Mouse (Mus musculus): ENCODE measurements around the gene Apba2. TPM values are rescaled to one million over a fixed set of nuclear protein-coding genes. Genes with fewer than 3 reads are reported as not detected.

Apba2 gene
- total and polyA plus RNA-seq, 2 experiments from 2014 or later, result 0.42 TPM; not detected in 1

DNA sequence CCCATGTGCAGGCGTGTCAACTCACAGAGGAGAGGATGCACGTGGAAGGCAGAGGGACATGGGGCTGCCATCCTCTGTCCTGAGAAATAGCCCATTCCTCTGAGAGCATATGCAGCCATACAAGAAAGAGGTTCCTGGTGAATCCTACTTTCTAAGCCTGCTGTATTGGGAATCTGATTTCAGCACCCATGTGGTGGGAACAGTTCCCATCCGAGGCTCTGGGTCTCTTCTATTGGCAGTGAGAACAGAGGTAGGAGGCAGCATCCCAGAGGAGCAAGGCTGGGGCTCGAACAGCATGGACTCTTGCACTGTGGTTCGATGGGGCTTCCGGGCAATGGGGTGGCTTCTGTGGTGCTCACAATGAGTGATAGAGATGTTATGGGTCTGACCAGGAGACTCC lies 93.8 kb downstream of the Apba2 start:
- ATAC-seq (ENCODE audit: insufficient read depth, low read depth) (no peak), DNase-seq (ENCODE audit: low spot score) (no peak)
- no peaks in the 10 kb centered on the region for H3K36me3 ChIP-seq (replicated peaks; ENCODE audit: control insufficient read depth, insufficient read depth, low read length)
- H3K27ac ChIP-seq (ENCODE audit: low read depth), result no peak overlapping the region
- no peak for TF ChIP-seq EP300 (IDR thresholded peaks at IDR 0.05; ENCODE audit: low read depth)
- TF ChIP-seq CTCF (IDR thresholded peaks at IDR 0.05; ENCODE audit: low read depth), result no peak
- no peaks in the 10 kb centered on the region for H3K4me1 ChIP-seq (ENCODE audit: control insufficient read depth, insufficient read depth)
- no peak overlapping the region for H3K4me2 ChIP-seq (ENCODE audit: low read depth, low read length)
- no peaks in the 10 kb centered on the region for H3K27me3 ChIP-seq (ENCODE audit: control insufficient read depth, insufficient read depth, low read length)
- 58% methylated on average over 6 of the region's 6 CpGs for WGBS
- no peak overlapping the region for H3K9ac ChIP-seq (replicated peaks; ENCODE audit: low read depth, low read length)
- H3K4me3 ChIP-seq (ENCODE audit: low read depth, low read length), result no peak overlapping the region
- H3K9me3 ChIP-seq (replicated peaks; ENCODE audit: control insufficient read depth, low read length), result no peaks in the 10 kb centered on the region; the same call in 1 of the 2 replicates

DNA sequence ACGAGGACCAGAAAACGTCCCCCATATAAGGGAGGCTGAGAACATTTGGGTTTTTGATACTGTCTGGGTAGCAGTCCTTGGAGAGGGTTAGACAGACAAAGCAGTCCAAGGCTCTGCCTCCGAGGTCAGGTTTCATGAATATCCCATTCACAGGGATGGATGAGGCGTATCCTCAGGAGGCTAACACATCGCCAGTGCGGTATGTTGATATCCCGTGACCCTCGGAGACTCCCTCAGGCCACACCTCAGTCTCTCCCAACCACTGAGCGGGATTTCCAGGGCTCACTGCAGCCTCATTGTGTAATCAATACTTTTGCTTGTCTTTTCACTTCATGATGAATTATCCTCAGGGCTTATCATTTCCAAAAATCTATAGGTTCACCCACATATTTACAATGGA lies 95.1 kb downstream of the Apba2 start:
- TF ChIP-seq EP300 (IDR thresholded peaks at IDR 0.05; ENCODE audit: low read depth), result no peak

DNA sequence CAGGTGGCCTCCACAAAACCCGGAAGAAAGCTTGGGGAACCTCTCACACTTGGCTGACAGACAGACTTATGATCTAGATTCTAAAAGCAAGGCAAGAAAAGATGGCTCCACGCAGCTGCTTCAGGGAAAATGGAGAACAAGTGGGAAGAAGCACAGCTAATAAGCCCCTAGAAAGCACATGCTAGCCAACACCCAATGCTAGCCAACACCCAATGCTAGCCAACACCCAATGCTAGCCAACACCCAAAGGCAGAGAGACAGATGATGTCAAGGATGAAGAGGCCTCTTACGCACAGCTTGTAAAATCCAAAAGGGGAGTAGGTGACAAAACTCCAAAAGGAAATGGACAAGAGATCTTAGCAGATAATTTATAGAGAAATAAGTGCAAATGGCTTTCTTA lies 108.4 kb downstream of the Apba2 start:
- no peak for DNase-seq (ENCODE audit: low spot score)
- H3K4me1 ChIP-seq (ENCODE audit: control insufficient read depth, insufficient read depth), result no peaks in the 10 kb centered on the region
- no peak overlapping the region for H3K9ac ChIP-seq (replicated peaks; ENCODE audit: low read depth, low read length)
- H3K9me3 ChIP-seq (replicated peaks; ENCODE audit: control insufficient read depth, low read length), result no peaks in the 10 kb centered on the region; the same call in 1 of the 2 replicates
- no peak for ATAC-seq (ENCODE audit: insufficient read depth, low read depth)
- H3K36me3 ChIP-seq (replicated peaks; ENCODE audit: control insufficient read depth, insufficient read depth, low read length), result no peaks in the 10 kb centered on the region
- H3K27ac ChIP-seq (ENCODE audit: low read depth), result no peak overlapping the region
- no peak overlapping the region for H3K4me3 ChIP-seq (ENCODE audit: low read depth, low read length)
- 65% methylated on average over 3 of the region's 3 CpGs for WGBS
- H3K27me3 ChIP-seq (ENCODE audit: control insufficient read depth, insufficient read depth, low read length), result no peaks in the 10 kb centered on the region
- no peak overlapping the region for H3K4me2 ChIP-seq (ENCODE audit: low read depth, low read length)
- no peak for TF ChIP-seq CTCF (IDR thresholded peaks at IDR 0.05; ENCODE audit: low read depth)
- TF ChIP-seq EP300 (IDR thresholded peaks at IDR 0.05; ENCODE audit: low read depth), result no peak

More for the DNA sequence above, 95.1 kb downstream of the Apba2 start:
- no peak for ATAC-seq (ENCODE audit: insufficient read depth, low read depth)
- no peak overlapping the region for H3K27ac ChIP-seq (ENCODE audit: low read depth)
- H3K4me2 ChIP-seq (ENCODE audit: low read depth, low read length), result no peak overlapping the region
- no peak overlapping the region for H3K9ac ChIP-seq (replicated peaks; ENCODE audit: low read depth, low read length)
- H3K4me1 ChIP-seq (ENCODE audit: control insufficient read depth, insufficient read depth), result no peaks in the 10 kb centered on the region
- no peaks in the 10 kb centered on the region for H3K27me3 ChIP-seq (ENCODE audit: control insufficient read depth, insufficient read depth, low read length)
- no peak for DNase-seq (ENCODE audit: low spot score)
- 67% methylated on average over 9 of the region's 9 CpGs for WGBS
- H3K4me3 ChIP-seq (ENCODE audit: low read depth, low read length), result no peak overlapping the region
- H3K36me3 ChIP-seq (replicated peaks; ENCODE audit: control insufficient read depth, insufficient read depth, low read length), result no peaks in the 10 kb centered on the region
- no peaks in the 10 kb centered on the region; the same call in 1 of the 2 replicates for H3K9me3 ChIP-seq (replicated peaks; ENCODE audit: control insufficient read depth, low read length)

- Histone ChIP-seq H3K4me2 (ENCODE audit: low read depth, low read length) (no peak overlapping the region), H3K4me3 (ENCODE audit: low read depth, low read length) (no peak overlapping the region), H3K27me3 (ENCODE audit: control insufficient read depth, insufficient read depth, low read length) (no peaks in the 10 kb centered on the region), H3K27ac (ENCODE audit: low read depth) (no peak overlapping the region), H3K4me1 (ENCODE audit: control insufficient read depth, insufficient read depth) (no peaks in the 10 kb centered on the region), H3K36me3 (replicated peaks; ENCODE audit: control insufficient read depth, insufficient read depth, low read length) (no peaks in the 10 kb centered on the region), H3K9ac (replicated peaks; ENCODE audit: low read depth, low read length) (no peak overlapping the region), H3K9me3 (replicated peaks; ENCODE audit: control insufficient read depth, low read length) (no peaks in the 10 kb centered on the region; the same call in 1 of the 2 replicates)
- DNase-seq (ENCODE audit: low spot score) (no peak), ATAC-seq (ENCODE audit: insufficient read depth, low read depth) (no peak)
- 60% methylated on average over 4 of the region's 4 CpGs for WGBS
- no peak for TF ChIP-seq CTCF (IDR thresholded peaks at IDR 0.05; ENCODE audit: low read depth)
- TF ChIP-seq EP300 (IDR thresholded peaks at IDR 0.05; ENCODE audit: low read depth), result no peak
Observed at GRCm38 (mm10) chr7:64610875-64611274, 109.4 kb downstream of the Apba2 start.

GRCm38 (mm10) chr7:64619261-64619660 lies 117.8 kb downstream of the Apba2 start:
- H3K9ac ChIP-seq (replicated peaks; ENCODE audit: low read depth, low read length), result no peak overlapping the region
- no peak overlapping the region for H3K27ac ChIP-seq (ENCODE audit: low read depth)
- H3K4me3 ChIP-seq (ENCODE audit: low read depth, low read length), result no peak overlapping the region
- H3K4me2 ChIP-seq (ENCODE audit: low read depth, low read length), result no peak overlapping the region
- ATAC-seq (ENCODE audit: insufficient read depth, low read depth) (no peak), DNase-seq (ENCODE audit: low spot score) (no peak)
- TF ChIP-seq EP300 (IDR thresholded peaks at IDR 0.05; ENCODE audit: low read depth), result no peak
- TF ChIP-seq CTCF (IDR thresholded peaks at IDR 0.05; ENCODE audit: low read depth), result no peak
- 74% methylated on average over 4 of the region's 4 CpGs for WGBS
- 0 out of 2 replicates have a peak, but pooled peaks cover 2% of the 10 kb centered on the region for H3K9me3 ChIP-seq (replicated peaks; ENCODE audit: control insufficient read depth, low read length)
- no peaks in the 10 kb centered on the region for H3K36me3 ChIP-seq (replicated peaks; ENCODE audit: control insufficient read depth, insufficient read depth, low read length)
- H3K4me1 ChIP-seq (ENCODE audit: control insufficient read depth, insufficient read depth), result no peaks in the 10 kb centered on the region
- no peaks in the 10 kb centered on the region for H3K27me3 ChIP-seq (ENCODE audit: control insufficient read depth, insufficient read depth, low read length)

GRCm38 (mm10) chr7:64626494-64626893 lies 125.0 kb downstream of the Apba2 start:
- no peak for TF ChIP-seq EP300 (IDR thresholded peaks at IDR 0.05; ENCODE audit: low read depth)
- no peak for TF ChIP-seq CTCF (IDR thresholded peaks at IDR 0.05; ENCODE audit: low read depth)
- Histone ChIP-seq H3K9me3 (replicated peaks; ENCODE audit: control insufficient read depth, low read length) (no peaks in the 10 kb centered on the region), H3K4me2 (ENCODE audit: low read depth, low read length) (no peak overlapping the region), H3K36me3 (replicated peaks; ENCODE audit: control insufficient read depth, insufficient read depth, low read length) (no peaks in the 10 kb centered on the region), H3K4me1 (ENCODE audit: control insufficient read depth, insufficient read depth) (no peaks in the 10 kb centered on the region), H3K4me3 (ENCODE audit: low read depth, low read length) (no peak overlapping the region), H3K9ac (replicated peaks; ENCODE audit: low read depth, low read length) (no peak overlapping the region), H3K27me3 (ENCODE audit: control insufficient read depth, insufficient read depth, low read length) (no peaks in the 10 kb centered on the region), H3K27ac (ENCODE audit: low read depth) (no peak overlapping the region)
- no peak for ATAC-seq (ENCODE audit: insufficient read depth, low read depth)
- DNase-seq (ENCODE audit: low spot score), result no peak
- 76% methylated on average over 8 of the region's 8 CpGs for WGBS

Data from heart, postnatal 0 days (tissue).